Comparison of ENCODE assay signal across 22 mouse cellular contexts in the genomic region with DNA sequence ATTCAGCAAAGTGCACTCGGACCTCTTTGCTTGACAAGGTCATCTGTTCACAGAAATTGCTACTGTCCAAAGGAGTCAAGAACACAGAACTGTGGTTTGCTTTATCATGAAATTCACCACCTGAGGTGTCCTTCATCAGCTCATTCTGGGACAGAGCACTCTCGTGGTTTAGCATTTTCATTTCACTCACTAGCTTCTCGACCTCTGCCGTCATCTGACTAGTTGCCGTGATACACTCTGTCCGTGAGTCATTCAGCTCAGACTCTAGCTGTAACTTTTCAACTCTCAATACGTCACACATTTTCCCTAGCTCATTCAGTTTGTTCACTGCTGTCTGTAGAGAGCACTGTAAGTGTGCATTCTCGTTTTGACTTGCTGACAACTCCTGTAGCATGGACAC. TPM values are rescaled to one million over a fixed set of nuclear protein-coding genes. Genes with fewer than 3 reads are reported as not detected.
A peak's percentile ranks its signal among the peaks of the same experiment; 100 is the strongest.
DNase-seq lines count a peak whose midpoint lies in the region; TF ChIP-seq lines count a peak whose summit lies in the region.
"Had no signal": no experiment of that assay in that cellular context is flagged by ENCODE, and none has a peak within 500 bp of the region (broad histone marks: within the 10 kb centered on the region; RNA-seq: fewer than 3 reads in every experiment).

No protein-coding gene starts in this region.

- no peak for TF ChIP-seq CTCF in CH12.LX (conservative IDR thresholded peaks at IDR 0.05 in 1 of 2, IDR thresholded peaks at IDR 0.05 in 1 of 2; ENCODE audit: low read depth in 2 of 2, low read length in 2 of 2)

- no peak overlapping the region for H3K4me3 ChIP-seq in CH12.LX (replicated peaks in 1 of 3; ENCODE audit: low read depth in 2 of 3, low read length in 2 of 3, poor library complexity in 1 of 3)
- H3K4me3 ChIP-seq: embryonic facial prominence, embryonic 13.5 days; embryonic facial prominence, embryonic 15.5 days; erythroblast, embryonic 14.5 days; forebrain, embryonic 10.5 days; forebrain, embryonic 12.5 days; gastrocnemius, adult 2 months had no signal

- H3K27me3 ChIP-seq in CH12.LX (replicated peaks): no peaks in the 10 kb centered on the region
- H3K27me3 ChIP-seq: embryonic facial prominence, embryonic 13.5 days; embryonic facial prominence, embryonic 15.5 days; forebrain, embryonic 12.5 days; Patski had no signal

- DNase-seq in adrenal gland, adult 2 months: peak; percentile 59
- DNase-seq in adrenal gland, postnatal 4 days (ENCODE audit: low spot score in 2 of 2): no peak
- DNase-seq in 3T3-L1 (ENCODE audit: low read depth, low spot score): peak; percentile 10
- DNase-seq in CH12.LX (ENCODE audit: extremely low read depth): peak; percentile 6
- peak; percentile 29 for DNase-seq in adrenal gland, postnatal 14 days
- no peak for DNase-seq in kidney, postnatal 4 days
- DNase-seq in left cerebral cortex, postnatal 14 days (ENCODE audit: low spot score in 2 of 2): no peak
- DNase-seq in left cerebral cortex, adult 8-10 months (ENCODE audit: low spot score in 2 of 2): no peak
- DNase-seq: B cell, adult 2 months; cerebellum, adult 11-12 months; cerebellum, adult 2 months; cerebellum, adult 9-10 months; cerebellum, postnatal 14 days; cerebellum, postnatal 36 days; embryo, embryonic 11 days; gastrocnemius, adult 2 months had no signal

- TF ChIP-seq EP300 in CH12.LX (IDR thresholded peaks at IDR 0.05; ENCODE audit: low read length): no peak

- H3K4me1 ChIP-seq in CH12.LX (ENCODE audit: control insufficient read depth in 1 of 2, insufficient read depth in 2 of 2): no peaks in the 10 kb centered on the region
- H3K4me1 ChIP-seq: embryonic facial prominence, embryonic 13.5 days; embryonic facial prominence, embryonic 15.5 days; forebrain, embryonic 10.5 days; forebrain, embryonic 12.5 days had no signal

- H3K9me3 ChIP-seq in CH12.LX (replicated peaks; ENCODE audit: low read length): no peaks in the 10 kb centered on the region
- H3K9me3 ChIP-seq: embryonic facial prominence, embryonic 13.5 days; embryonic facial prominence, embryonic 15.5 days; forebrain, embryonic 10.5 days; forebrain, embryonic 12.5 days had no signal

- no peak overlapping the region for H3K27ac ChIP-seq in CH12.LX (ENCODE audit: insufficient read depth, low read depth)
- H3K27ac ChIP-seq: embryonic facial prominence, embryonic 13.5 days; embryonic facial prominence, embryonic 15.5 days; forebrain, embryonic 10.5 days; forebrain, embryonic 12.5 days; gastrocnemius, adult 2 months had no signal

- no peaks in the 10 kb centered on the region for H3K79me2 ChIP-seq in CH12.LX (replicated peaks; ENCODE audit: control insufficient read depth, extremely low read depth, insufficient read depth, poor library complexity, severe bottlenecking)

- TF ChIP-seq RAD21 in CH12.LX (IDR thresholded peaks at IDR 0.05; ENCODE audit: low read depth, low read length): no peak

- peaks cover 40 to 79% of the 10 kb centered on the region in 2 experiments for H3K36me3 ChIP-seq in CH12.LX (replicated peaks in 1 of 2; ENCODE audit: control insufficient read depth in 1 of 2, insufficient read depth in 1 of 2, low read length in 1 of 2)

- dilution Hi-C loops in CH12.LX (cut with MboI; ENCODE audit: extremely low pct_ligation_motif_present, extremely low pct_unique_long_range_greater_than_20kb, low sequenced_read_pairs): no loop called here

- no peak overlapping the region for H3K9ac ChIP-seq in CH12.LX (ENCODE audit: insufficient read depth, low read depth)
- H3K9ac ChIP-seq: embryonic facial prominence, embryonic 13.5 days; embryonic facial prominence, embryonic 15.5 days; forebrain, embryonic 12.5 days had no signal

- no peak overlapping the region for H3K4me2 ChIP-seq in CH12.LX (ENCODE audit: insufficient read depth, low read depth, poor library complexity, severe bottlenecking)
- H3K4me2 ChIP-seq: embryonic facial prominence, embryonic 13.5 days; embryonic facial prominence, embryonic 15.5 days; forebrain, embryonic 12.5 days had no signal

- in situ Hi-C loops in CH12.LX (cut with MboI; ENCODE audit: low pct_ligation_motif_present, low pct_unique_long_range_greater_than_20kb, low sequenced_read_pairs): no loop called here

- intact Hi-C loops in left cerebral cortex, postnatal 14 days (cut with DNase I): no loop called here

- no peak for TF ChIP-seq POLR2A in CH12.LX (IDR thresholded peaks at IDR 0.05; ENCODE audit: low read depth, low read length)

TF ChIP-seq in CH12.LX, 34 proteins besides CTCF, POLR2A, EP300 and RAD21:
- TF ChIP-seq ELF1 (IDR thresholded peaks at IDR 0.05; ENCODE audit: low read depth, low read length) (no peak), GABPA (IDR thresholded peaks at IDR 0.05; ENCODE audit: insufficient replicate concordance, low read depth, low read length) (no peak), MAFK (IDR thresholded peaks at IDR 0.05; ENCODE audit: insufficient replicate concordance, low read length) (no peak), ETS1 (conservative IDR thresholded peaks at IDR 0.05; ENCODE audit: low read depth, low read length) (no peak), MAX (IDR thresholded peaks at IDR 0.05; ENCODE audit: low read length) (no peak), ZKSCAN1 (IDR thresholded peaks at IDR 0.05; ENCODE audit: borderline replicate concordance, low read depth, low read length) (no peak), CHD1 (IDR thresholded peaks at IDR 0.05; ENCODE audit: low read depth, low read length) (no peak), SMC3 (IDR thresholded peaks at IDR 0.05; ENCODE audit: low read depth, low read length) (no peak), BHLHE40 (IDR thresholded peaks at IDR 0.05; ENCODE audit: low read depth, low read length) (no peak)

RNA-seq across cellular contexts. Expression of a gene that starts 30.5 kb away (rescaled TPM):
- total RNA-seq in adrenal gland, adult 2 months (2021): 1 to 10 TPM; 2.5 to 3.0 TPM
- 0.18 and 0.31 TPM in 2 replicates for polyA plus RNA-seq in adrenal gland, adult 2 months (2012; rRNA removed)
- 10 to 100 TPM; 28.6 to 30.1 TPM for total RNA-seq in adrenal gland, postnatal 4 days (2021)
- total RNA-seq in CH12.LX (2012; rRNA removed): 21.5 and 22.3 TPM in 2 replicates
- 10.4 and 16.5 TPM in 2 replicates for total RNA-seq in CH12.LX (2014; rRNA removed)
- 23.4 and 28.2 TPM in 2 replicates for polyA plus RNA-seq in CH12.LX (2012; ENCODE audit: insufficient read length, low read depth)
- total RNA-seq in adrenal gland, postnatal 14 days (2021): 13.1 and 13.9 TPM in 2 replicates
- 1 to 10 TPM; 1.4 to 1.6 TPM for total RNA-seq in left cerebral cortex, postnatal 14 days (2021)
- total RNA-seq in left cerebral cortex, adult 8-10 months (2022): 1 to 10 TPM in 1 of 4 experiments, under 1 TPM in 3; 0.40 to 1.0 (median 0.46) TPM

Comparison
In these comparisons a context has a peak if more than half of its experiments do, and no peak if none do; other contexts are left out.
1. DNase-seq: peak in adrenal gland, adult 2 months (single experiment), 3T3-L1 (single experiment), CH12.LX (single experiment) and adrenal gland, postnatal 14 days (single experiment); none in adrenal gland, postnatal 4 days (0 of 2), kidney, postnatal 4 days (0 of 2), left cerebral cortex, postnatal 14 days (0 of 2) and left cerebral cortex, adult 8-10 months (0 of 2).